In genomic region chr17:29312082-29312481, GRCm38 (mm10) we compare ENCODE assay signal across 27 mouse cellular contexts. TPM values are rescaled to one million over a fixed set of nuclear protein-coding genes. Genes with fewer than 3 reads are reported as not detected.
A peak's percentile ranks its signal among the peaks of the same experiment; 100 is the strongest.
DNase-seq lines count a peak whose midpoint lies in the region; ATAC-seq and TF ChIP-seq lines count a peak whose summit lies in the region.
"Had no signal": no experiment of that assay in that cellular context is flagged by ENCODE, and none has a peak within 500 bp of the region (broad histone marks: within the 10 kb centered on the region; RNA-seq: fewer than 3 reads in every experiment).

No protein-coding gene starts in this region.

- TF ChIP-seq EP300 in heart, adult 2 months (IDR thresholded peaks at IDR 0.05; ENCODE audit: insufficient read depth, low read depth, low read length) = no peak

- no peaks in the 10 kb centered on the region for H3K79me2 ChIP-seq in heart, adult 2 months (replicated peaks; ENCODE audit: control insufficient read depth, insufficient read depth, low read length)

- H3K27ac ChIP-seq in heart, adult 2 months = no peak overlapping the region
- H3K27ac ChIP-seq in limb, embryonic 15.5 days = peak overlapping the region; percentile 17; the same call in 1 of the 2 replicates
- no peak overlapping the region for H3K27ac ChIP-seq in limb, embryonic 10.5 days
- H3K27ac ChIP-seq: embryonic facial prominence, embryonic 13.5 days; embryonic facial prominence, embryonic 15.5 days; forebrain, embryonic 10.5 days; forebrain, embryonic 12.5 days had no signal

- intact Hi-C loops in heart, adult 2 months (cut with DNase I) = no loop called here

- no peaks in the 10 kb centered on the region for H3K36me3 ChIP-seq in heart, adult 2 months (ENCODE audit: control insufficient read depth, insufficient read depth, low read length)
- no peaks in the 10 kb centered on the region for H3K36me3 ChIP-seq in limb, embryonic 15.5 days
- no peaks in the 10 kb centered on the region for H3K36me3 ChIP-seq in limb, embryonic 10.5 days
- H3K36me3 ChIP-seq: embryonic facial prominence, embryonic 13.5 days; embryonic facial prominence, embryonic 15.5 days; forebrain, embryonic 10.5 days; forebrain, embryonic 12.5 days; G1E had no signal

- H3K4me1 ChIP-seq in heart, adult 2 months (ENCODE audit: control insufficient read depth, insufficient read depth, low read length) = peaks cover 8% of the 10 kb centered on the region
- peaks cover 16% of the 10 kb centered on the region; the same call in 1 of the 2 replicates for H3K4me1 ChIP-seq in limb, embryonic 15.5 days
- peaks cover 26% of the 10 kb centered on the region for H3K4me1 ChIP-seq in limb, embryonic 10.5 days
- H3K4me1 ChIP-seq: forebrain, embryonic 12.5 days had no signal

- TF ChIP-seq CTCF in heart, adult 2 months (IDR thresholded peaks at IDR 0.05) = no peak

- 84% methylated on average over 2 of the region's 2 CpGs for WGBS in heart, adult 2 months
- WGBS in limb, embryonic 15.5 days = 82% methylated on average over 2 of the region's 2 CpGs
- WGBS in limb, embryonic 10.5 days = 94% methylated on average over 2 of the region's 2 CpGs

- H3K4me2 ChIP-seq in limb, embryonic 15.5 days = no peak overlapping the region
- H3K4me2 ChIP-seq: embryonic facial prominence, embryonic 13.5 days; embryonic facial prominence, embryonic 15.5 days; forebrain, embryonic 12.5 days had no signal

- H3K27me3 ChIP-seq in heart, adult 2 months (ENCODE audit: control insufficient read depth, insufficient read depth, low read length) = no peaks in the 10 kb centered on the region
- H3K27me3 ChIP-seq in limb, embryonic 15.5 days = no peaks in the 10 kb centered on the region
- H3K27me3 ChIP-seq in limb, embryonic 10.5 days (ENCODE audit: low read depth, poor library complexity, severe bottlenecking) = no peaks in the 10 kb centered on the region
- H3K27me3 ChIP-seq: CH12.LX; embryonic facial prominence, embryonic 13.5 days; embryonic facial prominence, embryonic 15.5 days; forebrain, embryonic 12.5 days had no signal

- no peak overlapping the region for H3K4me3 ChIP-seq in heart, adult 2 months
- H3K4me3 ChIP-seq in limb, embryonic 15.5 days = no peak overlapping the region
- H3K4me3 ChIP-seq in limb, embryonic 10.5 days = no peak overlapping the region
- H3K4me3 ChIP-seq: embryonic facial prominence, embryonic 13.5 days; embryonic facial prominence, embryonic 15.5 days; erythroblast, embryonic 14.5 days; forebrain, embryonic 10.5 days; forebrain, embryonic 12.5 days had no signal

- ATAC-seq in limb, embryonic 15.5 days (ENCODE audit: insufficient number of reproducible peaks, low FRiP score, low TSS enrichment, low read depth) = no peak
- ATAC-seq in granulocyte monocyte progenitor cell, adult 5-6 weeks (replicated peaks; ENCODE audit: poor library complexity, severe bottlenecking) = no peak
- ATAC-seq: CD4-positive, CD25-positive, alpha-beta regulatory T cell, adult 4 months; forebrain, embryonic 14.5 days; forebrain, embryonic 16.5 days had no signal

- DNase-seq in heart, adult 11 months = peak; percentile 90
- no peak for DNase-seq in heart, adult 2 months
- DNase-seq in limb, embryonic 10.5 days (ENCODE audit: low spot score) = no peak
- peak; percentile 59 for DNase-seq in NIH3T3 (ENCODE audit: low read depth)
- DNase-seq: adrenal gland, adult 2 months; adrenal gland, postnatal 10 days; adrenal gland, postnatal 25 days; B cell, adult 2 months; cerebellum, adult 11 months; cerebellum, adult 18-20 months; cerebellum, adult 8-10 months; cerebellum, adult 9-11 months; cerebellum, postnatal 14 days; cerebellum, postnatal 36 days; embryo, embryonic 11 days had no signal

- H3K9ac ChIP-seq in heart, adult 2 months (ENCODE audit: low read depth, low read length) = no peak overlapping the region
- no peak overlapping the region for H3K9ac ChIP-seq in limb, embryonic 15.5 days
- H3K9ac ChIP-seq: embryonic facial prominence, embryonic 13.5 days; embryonic facial prominence, embryonic 15.5 days; forebrain, embryonic 12.5 days had no signal

- no peak for TF ChIP-seq POLR2A in heart, adult 2 months (IDR thresholded peaks at IDR 0.05; ENCODE audit: insufficient read depth, low read depth, low read length)

- H3K9me3 ChIP-seq in limb, embryonic 15.5 days = no peaks in the 10 kb centered on the region
- 0 out of 2 replicates have a peak, but pooled peaks cover 3% of the 10 kb centered on the region for H3K9me3 ChIP-seq in limb, embryonic 10.5 days (replicated peaks)
- H3K9me3 ChIP-seq: embryonic facial prominence, embryonic 15.5 days; forebrain, embryonic 12.5 days had no signal

RNA-seq across cellular contexts. Expression of gene Pi16, which starts 5.4 kb away (rescaled TPM):
- total RNA-seq in heart, adult 2 months (2021) = 10 to 100 TPM; 24.1 to 40.7 TPM
- polyA plus RNA-seq in heart, adult 2 months (2012; rRNA removed) = 63.1 and 73.5 TPM in 2 replicates
- polyA plus RNA-seq in limb, embryonic 15.5 days (2015; fragmentation: Nextera tagmentation; extraction: Ambion mirVana) = 6.5 and 8.0 TPM in 2 replicates
- 0.34 and 0.35 TPM in 2 replicates for polyA plus RNA-seq in limb, embryonic 10.5 days (2016; fragmentation: Nextera tagmentation; extraction: Ambion mirVana)
- total RNA-seq in granulocyte monocyte progenitor cell, adult 5-6 weeks (2014; fragmentation: Nextera tagmentation) = 7.0 and 15.7 TPM in 2 replicates
- total RNA-seq in granulocyte monocyte progenitor cell, adult 5-6 weeks (2017) = 9.9 and 10.8 TPM in 2 replicates

RNA-seq across cellular contexts. Expression of gene Mtch1, which starts 35.7 kb away (rescaled TPM):
- 100 to 1,000 TPM; 186 to 203 TPM for total RNA-seq in heart, adult 2 months (2021)
- polyA plus RNA-seq in heart, adult 2 months (2012; rRNA removed) = 234 and 293 TPM in 2 replicates
- polyA plus RNA-seq in limb, embryonic 15.5 days (2015; fragmentation: Nextera tagmentation; extraction: Ambion mirVana) = 267 and 334 TPM in 2 replicates
- polyA plus RNA-seq in limb, embryonic 10.5 days (2016; fragmentation: Nextera tagmentation; extraction: Ambion mirVana) = 234 and 286 TPM in 2 replicates
- total RNA-seq in granulocyte monocyte progenitor cell, adult 5-6 weeks (2014; fragmentation: Nextera tagmentation) = 125 and 132 TPM in 2 replicates
- 69.5 and 74.3 TPM in 2 replicates for total RNA-seq in granulocyte monocyte progenitor cell, adult 5-6 weeks (2017)

RNA-seq across cellular contexts. Expression of gene BC004004, which starts 43.5 kb away (rescaled TPM):
- total RNA-seq in heart, adult 2 months (2021) = 100 to 1,000 TPM; 264 to 318 TPM
- polyA plus RNA-seq in heart, adult 2 months (2012; rRNA removed) = 184 and 264 TPM in 2 replicates
- 84.1 and 95.5 TPM in 2 replicates for polyA plus RNA-seq in limb, embryonic 15.5 days (2015; fragmentation: Nextera tagmentation; extraction: Ambion mirVana)
- 47.9 and 52.9 TPM in 2 replicates for polyA plus RNA-seq in limb, embryonic 10.5 days (2016; fragmentation: Nextera tagmentation; extraction: Ambion mirVana)
- 97.2 and 127 TPM in 2 replicates for total RNA-seq in granulocyte monocyte progenitor cell, adult 5-6 weeks (2014; fragmentation: Nextera tagmentation)
- total RNA-seq in granulocyte monocyte progenitor cell, adult 5-6 weeks (2017) = 67.3 and 108 TPM in 2 replicates

RNA-seq across cellular contexts. Expression of gene Ppil1, which starts 48.1 kb away (rescaled TPM):
- total RNA-seq in heart, adult 2 months (2021) = 10 to 100 TPM; 28.4 to 31.1 TPM
- 33.2 and 41.7 TPM in 2 replicates for polyA plus RNA-seq in heart, adult 2 months (2012; rRNA removed)
- 130 and 132 TPM in 2 replicates for polyA plus RNA-seq in limb, embryonic 15.5 days (2015; fragmentation: Nextera tagmentation; extraction: Ambion mirVana)
- 239 and 250 TPM in 2 replicates for polyA plus RNA-seq in limb, embryonic 10.5 days (2016; fragmentation: Nextera tagmentation; extraction: Ambion mirVana)
- total RNA-seq in granulocyte monocyte progenitor cell, adult 5-6 weeks (2014; fragmentation: Nextera tagmentation) = 83.0 and 122 TPM in 2 replicates
- total RNA-seq in granulocyte monocyte progenitor cell, adult 5-6 weeks (2017) = 97.1 and 107 TPM in 2 replicates

RNA-seq across cellular contexts. Expression of gene Fgd2, which starts 48.6 kb away (rescaled TPM):
- 1 to 10 TPM; 1.9 to 2.4 TPM for total RNA-seq in heart, adult 2 months (2021)
- 5.9 and 9.2 TPM in 2 replicates for polyA plus RNA-seq in heart, adult 2 months (2012; rRNA removed)
- polyA plus RNA-seq in limb, embryonic 15.5 days (2015; fragmentation: Nextera tagmentation; extraction: Ambion mirVana) = 8.5 and 9.7 TPM in 2 replicates
- polyA plus RNA-seq in limb, embryonic 10.5 days (2016; fragmentation: Nextera tagmentation; extraction: Ambion mirVana) = 6.4 and 6.7 TPM in 2 replicates
- 42.8 and 70.9 TPM in 2 replicates for total RNA-seq in granulocyte monocyte progenitor cell, adult 5-6 weeks (2014; fragmentation: Nextera tagmentation)
- total RNA-seq in granulocyte monocyte progenitor cell, adult 5-6 weeks (2017) = 23.6 and 30.5 TPM in 2 replicates

Comparison
In these comparisons a context has a peak if more than half of its experiments do, and no peak if none do; other contexts are left out.
1. DNase-seq: peak in heart, adult 11 months (single experiment) and NIH3T3 (single experiment); none in heart, adult 2 months (0 of 2) and limb, embryonic 10.5 days (single experiment).